Mouse (Mus musculus): ENCODE data around the gene Gucy1b2.

- TF ChIP-seq POLR2A (IDR thresholded peaks at IDR 0.05; ENCODE audit: borderline replicate concordance, low read depth, low read length) = no peak
- no peak for TF ChIP-seq CTCF (IDR thresholded peaks at IDR 0.05; ENCODE audit: low read depth, low read length)
These were observed 75.5 kb downstream of the Gucy1b2 start for GRCm38 (mm10) chr14:62380606-62381005.

All from bone marrow macrophage, adult 2 months (primary cell).